Mouse (Mus musculus) CH12.LX (cell line): ENCODE measurements around the gene Ttll10. TPM values are rescaled to one million over a fixed set of nuclear protein-coding genes. Genes with fewer than 3 reads are reported as not detected.

Experiments
- DNase-seq: peaks from one replicate; pipeline ENCODE4 v3.0.0-alpha.2; 2013; ENCODE audit errors: extremely low read depth
- H3K27ac ChIP-seq: 2 replicates; pipeline ENCODE4 v1.5.1; 2012; ENCODE audit warnings: low read depth, mild to moderate bottlenecking, control low read depth, moderate library complexity; ENCODE audit not compliant: insufficient read depth
- H3K27me3 ChIP-seq: replicated peaks from 2 replicates; pipeline ENCODE3; 2012; ENCODE audit warnings: inconsistent platforms
- H3K36me3 ChIP-seq, 2 experiments: replicated peaks in 1 of 2; 2 replicates each; pipeline versions ENCODE3 to v1.6.1; 2012; ENCODE audit warnings: inconsistent platforms in 1 of 2, low read length in 1 of 2, mild to moderate bottlenecking in 1 of 2, mixed read lengths in 1 of 2, moderate library complexity in 1 of 2; ENCODE audit not compliant: control insufficient read depth in 1 of 2, insufficient read depth in 1 of 2
- H3K4me1 ChIP-seq, 2 experiments: 2 replicates each; pipeline ENCODE4 v1.6.1; 2012; ENCODE audit warnings: inconsistent platforms in 1 of 2, moderate library complexity in 1 of 2; ENCODE audit not compliant: insufficient read depth in 2 of 2, control insufficient read depth in 1 of 2
- H3K4me2 ChIP-seq: 2 replicates; pipeline ENCODE4 v1.6.1; 2012; ENCODE audit warnings: low read depth, mild to moderate bottlenecking, control low read depth; ENCODE audit not compliant: poor library complexity, insufficient read depth, severe bottlenecking
- H3K4me3 ChIP-seq, 3 experiments: fragments of 150-350 bp in 1 of 3; sonication (generic) in 1 of 3; replicated peaks in 1 of 3; 2 replicates each; pipeline versions ENCODE3 to v1.5.1; 2011 to 2012; ENCODE audit warnings: low read depth in 2 of 3, low read length in 2 of 3, mild to moderate bottlenecking in 2 of 3, moderate library complexity in 2 of 3, control low read depth in 1 of 3, improper control_type of control experiment in 1 of 3, inconsistent platforms in 1 of 3, mixed read lengths in 1 of 3; ENCODE audit not compliant: poor library complexity in 1 of 3
- H3K79me2 ChIP-seq: replicated peaks from 2 replicates; pipeline ENCODE4 v1.6.1; 2012; ENCODE audit warnings: mild to moderate bottlenecking, moderate library complexity; ENCODE audit not compliant: control insufficient read depth, poor library complexity, insufficient read depth, severe bottlenecking; ENCODE audit errors: extremely low read depth
- H3K9ac ChIP-seq: 2 replicates; pipeline ENCODE4 v1.6.1; 2012; ENCODE audit warnings: low read depth, mild to moderate bottlenecking, control low read depth, moderate library complexity; ENCODE audit not compliant: insufficient read depth
- H3K9me3 ChIP-seq: replicated peaks from 2 replicates; pipeline ENCODE3; 2012; ENCODE audit warnings: low read length, inconsistent platforms, mixed read lengths
- CHD2 ChIP-seq: IDR thresholded peaks from 2 replicates; pipeline ENCODE4 v1.6.1; 2011; ENCODE audit warnings: low read length, improper control_type of control experiment
- CTCF ChIP-seq, 2 experiments: IDR thresholded peaks in 1 of 2; conservative IDR thresholded peaks in 1 of 2; 2 replicates each; pipeline ENCODE4 v1.5.1; 2011 to 2012; ENCODE audit warnings: low read depth in 2 of 2, low read length in 2 of 2, improper control_type of control experiment in 1 of 2, inconsistent platforms in 1 of 2, mild to moderate bottlenecking in 1 of 2, moderate library complexity in 1 of 2
- E2F4 ChIP-seq: IDR thresholded peaks from 2 replicates; pipeline ENCODE4 v1.6.1; 2011; ENCODE audit warnings: low read depth, low read length, improper control_type of control experiment; ENCODE audit not compliant: insufficient replicate concordance
- ELF1 ChIP-seq: IDR thresholded peaks from 2 replicates; pipeline ENCODE4 v1.6.1; 2014; ENCODE audit warnings: low read depth, mild to moderate bottlenecking, inconsistent platforms, low read length, improper control_type of control experiment
- EP300 ChIP-seq: IDR thresholded peaks from 2 replicates; pipeline ENCODE4 v1.6.1; 2011; ENCODE audit warnings: low read length, improper control_type of control experiment
- ETS1 ChIP-seq: conservative IDR thresholded peaks from 2 replicates; pipeline ENCODE4 v1.6.1; 2012; ENCODE audit warnings: low read depth, mild to moderate bottlenecking, inconsistent platforms, low read length, improper control_type of control experiment, moderate library complexity
- GABPA ChIP-seq: IDR thresholded peaks from 2 replicates; pipeline ENCODE4 v1.6.1; 2012; ENCODE audit warnings: low read depth, low read length, improper control_type of control experiment, inconsistent platforms; ENCODE audit not compliant: insufficient replicate concordance
- JUND ChIP-seq: conservative IDR thresholded peaks from 2 replicates; pipeline ENCODE4 v1.6.1; 2011; ENCODE audit warnings: low read depth, low read length, improper control_type of control experiment
- MAFK ChIP-seq: IDR thresholded peaks from 2 replicates; pipeline ENCODE4 v1.6.1; 2011; ENCODE audit warnings: low read length, improper control_type of control experiment; ENCODE audit not compliant: insufficient replicate concordance
- MXI1 ChIP-seq: IDR thresholded peaks from 2 replicates; pipeline ENCODE4 v1.6.1; 2011; ENCODE audit warnings: mild to moderate bottlenecking, low read depth, low read length, improper control_type of control experiment
- MYC ChIP-seq: IDR thresholded peaks from 2 replicates; pipeline ENCODE4 v1.6.1; 2011; ENCODE audit warnings: low read depth, mild to moderate bottlenecking, improper control_type of control experiment, low read length
- NRF1 ChIP-seq: IDR thresholded peaks from 2 replicates; pipeline ENCODE4 v1.6.1; 2014; ENCODE audit warnings: low read depth, mild to moderate bottlenecking, inconsistent platforms, low read length, improper control_type of control experiment, moderate library complexity
- POLR2A ChIP-seq: IDR thresholded peaks from 2 replicates; pipeline ENCODE4 v1.6.1; 2011; ENCODE audit warnings: low read depth, mild to moderate bottlenecking, improper control_type of control experiment, low read length
- RAD21 ChIP-seq: IDR thresholded peaks from 2 replicates; pipeline ENCODE4 v1.6.1; 2011; ENCODE audit warnings: low read depth, mild to moderate bottlenecking, low read length, improper control_type of control experiment, moderate library complexity
- SIN3A ChIP-seq: IDR thresholded peaks from 2 replicates; pipeline ENCODE4 v1.6.1; 2012; ENCODE audit warnings: low read length, improper control_type of control experiment, inconsistent platforms
- ZC3H11A ChIP-seq: IDR thresholded peaks from 2 replicates; pipeline ENCODE4 v1.6.1; 2012; ENCODE audit warnings: low read depth, mild to moderate bottlenecking, inconsistent platforms, low read length, improper control_type of control experiment
- ZKSCAN1 ChIP-seq: IDR thresholded peaks from 2 replicates; pipeline ENCODE4 v1.6.1; 2012; ENCODE audit warnings: low read depth, inconsistent platforms, low read length, improper control_type of control experiment, borderline replicate concordance
- dilution Hi-C: fragments of 300-500 bp; cut with MboI; formaldehyde crosslinking; loops from 2 replicates; pipeline ENCODE4 v1.14.3; 2020; ENCODE audit warnings: low sequenced_read_pairs; ENCODE audit not compliant: extremely low pct_unique_long_range_greater_than_20kb, extremely low pct_ligation_motif_present
- in situ Hi-C: fragments of 300-500 bp; cut with MboI; formaldehyde crosslinking; loops from 3 replicates; pipeline ENCODE4 v1.14.3; 2019; ENCODE audit warnings: low sequenced_read_pairs, low pct_ligation_motif_present, low pct_unique_long_range_greater_than_20kb, mixed read lengths
- polyA plus RNA-seq: library from polyadenylated mRNA; unstranded; fragments of >175 nt; gene quantifications from 2 replicates; pipeline ENCODE4 v1.2.1, GENCODE M21; 2012; ENCODE audit warnings: low read depth; ENCODE audit not compliant: insufficient read length
- total RNA-seq, 2 experiments: library from RNA; depleted of rRNA; stranded (reverse); fragments of 300-350 nt in 1 of 2; fragments of >200 nt in 1 of 2; gene quantifications; 2 replicates each; pipeline ENCODE4 v1.2.3; 2012 to 2014

The Ttll10 gene
- total and polyA plus RNA-seq, 3 experiments, result 0.04 TPM; not detected in 2

- H3K4me1 ChIP-seq, result peaks cover 9 to 49% of the 10 kb centered on the region in 2 experiments
- no peak for TF ChIP-seq ZKSCAN1
- no peak for TF ChIP-seq MXI1
- no peak overlapping the region for H3K4me3 ChIP-seq
- no peaks in the 10 kb centered on the region for H3K27me3 ChIP-seq
- no peak overlapping the region for H3K4me2 ChIP-seq
- no peaks in the 10 kb centered on the region for H3K9me3 ChIP-seq
- no peak overlapping the region for H3K9ac ChIP-seq
- in situ Hi-C loops, result loop anchor here (5.0 to 10.0 kb wide), 2 partner anchors 60 to 128 kb away; partner anchors contain the start of gene C1qtnf12
- H3K36me3 ChIP-seq, result no peaks in the 10 kb centered on the region
- H3K79me2 ChIP-seq, result no peaks in the 10 kb centered on the region
- dilution Hi-C loops, result no loop called here
- H3K27ac ChIP-seq, result no peak overlapping the region
- DNase-seq, result no peak
These were observed 33.6 kb upstream of the Ttll10 start for GRCm38 (mm10) chr4:156092765-156093164.

GRCm38 (mm10) chr4:156091236-156091635, 32.0 kb upstream of the Ttll10 start:
- dilution Hi-C loops, result no loop called here
- Histone ChIP-seq H3K4me2 (no peak overlapping the region), H3K9ac (no peak overlapping the region), H3K27me3 (no peaks in the 10 kb centered on the region), H3K4me1 (peaks cover 3 to 42% of the 10 kb centered on the region in 2 experiments; a peak in 3 of 4 replicates), H3K36me3 (no peaks in the 10 kb centered on the region), H3K9me3 (no peaks in the 10 kb centered on the region), H3K79me2 (no peaks in the 10 kb centered on the region), H3K4me3 (no peak overlapping the region), H3K27ac (no peak overlapping the region)
- TF ChIP-seq POLR2A (no peak), MAFK (no peak), ZKSCAN1 (no peak), GABPA (no peak), JUND (no peak), RAD21 (no peak), E2F4 (no peak)
- DNase-seq, result no peak
- in situ Hi-C loops, result loop anchor here (5.0 to 10.0 kb wide), 2 partner anchors 59 to 126 kb away; partner anchors contain the start of gene C1qtnf12

- dilution Hi-C loops (no loop called here), in situ Hi-C loops (no loop called here)
- Histone ChIP-seq H3K4me1 (peaks cover 7 to 49% of the 10 kb centered on the region in 2 experiments; a peak in 3 of 4 replicates), H3K4me3 (no peak overlapping the region), H3K36me3 (no peaks in the 10 kb centered on the region), H3K9me3 (no peaks in the 10 kb centered on the region), H3K9ac (peak overlapping the region; percentile 24; the same call in 1 of the 2 replicates), H3K27me3 (no peaks in the 10 kb centered on the region), H3K79me2 (no peaks in the 10 kb centered on the region), H3K4me2 (peak overlapping the region; percentile 70), H3K27ac (no peak overlapping the region)
- peak; percentile 51 for DNase-seq
- TF ChIP-seq NRF1 (no peak), ELF1 (peak; percentile 66), MYC (no peak), EP300 (0 out of 2 replicates have a peak, but pooled peaks have one; percentile 36), CHD2 (peak; percentile 52; the same call in 1 of the 2 replicates), ZC3H11A (no peak), ETS1 (no peak), RAD21 (no peak), GABPA (no peak), MAFK (no peak), SIN3A (no peak), CTCF (conservative IDR thresholded peaks at IDR 0.05 in 1 of 2, IDR thresholded peaks at IDR 0.05 in 1 of 2; ENCODE audit: low read depth in 2 of 2, low read length in 2 of 2) (no peak), ZKSCAN1 (no peak), JUND (no peak)
These were observed 28.3 kb upstream of the Ttll10 start for GRCm38 (mm10) chr4:156087398-156088087.
